Mouse (Mus musculus): ENCODE measurements around the gene Traf7. TPM values are rescaled to one million over a fixed set of nuclear protein-coding genes. Genes with fewer than 3 reads are reported as not detected.
A peak's percentile ranks its signal among the peaks of the same experiment; 100 is the strongest.

Traf7 gene
- total and polyA plus RNA-seq, 3 experiments: 121 to 261 TPM; not detected in 1

GRCm38 (mm10) chr17:24573811-24574210 is 46.1 kb upstream of the Traf7 start:
- no peaks in the 10 kb centered on the region for H3K9me3 ChIP-seq (replicated peaks; ENCODE audit: insufficient read depth, low read length)
- no peaks in the 10 kb centered on the region for H3K79me2 ChIP-seq (ENCODE audit: control insufficient read depth, insufficient read depth, low read length, poor library complexity)
- H3K27me3 ChIP-seq (ENCODE audit: control insufficient read depth in 1 of 2, insufficient read depth in 2 of 2, low read length in 2 of 2): no peaks in the 10 kb centered on the region
- H3K9ac ChIP-seq (ENCODE audit: control insufficient read depth, low read depth, low read length, poor library complexity, severe bottlenecking): no peak overlapping the region
- H3K4me1 ChIP-seq (ENCODE audit: control insufficient read depth in 1 of 2, insufficient read depth in 2 of 2, low read length in 2 of 2): no peaks in the 10 kb centered on the region
- TF ChIP-seq USF1 (IDR thresholded peaks at IDR 0.05; ENCODE audit: low read depth, low read length): no peak
- TF ChIP-seq BHLHE40 (IDR thresholded peaks at IDR 0.05; ENCODE audit: borderline replicate concordance, low read depth, low read length): no peak
- TF ChIP-seq JUND (IDR thresholded peaks at IDR 0.05; ENCODE audit: low read depth, low read length): no peak
- no peak for TF ChIP-seq RAD21 (IDR thresholded peaks at IDR 0.05; ENCODE audit: low read depth, low read length)
- no peak for TF ChIP-seq ZC3H11A (IDR thresholded peaks at IDR 0.05; ENCODE audit: low read depth, low read length)
- TF ChIP-seq ZNF384 (IDR thresholded peaks at IDR 0.05; ENCODE audit: low read depth, low read length): no peak
- no peak for TF ChIP-seq NRF1 (IDR thresholded peaks at IDR 0.05; ENCODE audit: insufficient read depth, low read depth, low read length, poor library complexity, severe bottlenecking)
- TF ChIP-seq EP300 (IDR thresholded peaks at IDR 0.05; ENCODE audit: low read depth in 1 of 2, low read length in 2 of 2): no peak
- no peak for TF ChIP-seq TAL1 (IDR thresholded peaks at IDR 0.05; ENCODE audit: low read length)
- no peak overlapping the region for H3K27ac ChIP-seq (ENCODE audit: control insufficient read depth, low read depth, low read length)
- no peak for DNase-seq (ENCODE audit: low read depth, low spot score)
- H3K4me3 ChIP-seq (ENCODE audit: control insufficient read depth in 1 of 2, insufficient read depth in 1 of 2, low read depth in 2 of 2, low read length in 2 of 2): no peak overlapping the region
- H3K36me3 ChIP-seq (ENCODE audit: control insufficient read depth in 1 of 2, insufficient read depth in 2 of 2, low read length in 2 of 2): no peaks in the 10 kb centered on the region; a peak in 1 of 4 replicates

GRCm38 (mm10) chr17:24572651-24573245 is 45.0 kb upstream of the Traf7 start:
- H3K4me1 ChIP-seq (ENCODE audit: control insufficient read depth in 1 of 2, insufficient read depth in 2 of 2, low read length in 2 of 2): peaks cover 0 to 2% of the 10 kb centered on the region in 2 experiments; a peak in 3 of 4 replicates
- no peak for DNase-seq (ENCODE audit: low read depth, low spot score)
- H3K4me3 ChIP-seq (ENCODE audit: control insufficient read depth in 1 of 2, insufficient read depth in 1 of 2, low read depth in 2 of 2, low read length in 2 of 2): no peak overlapping the region
- peaks cover 0 to 2% of the 10 kb centered on the region in 2 experiments; a peak in 2 of 4 replicates for H3K36me3 ChIP-seq (ENCODE audit: control insufficient read depth in 1 of 2, insufficient read depth in 2 of 2, low read length in 2 of 2)
- H3K9ac ChIP-seq (ENCODE audit: control insufficient read depth, low read depth, low read length, poor library complexity, severe bottlenecking): no peak overlapping the region
- no peak overlapping the region for H3K27ac ChIP-seq (ENCODE audit: control insufficient read depth, low read depth, low read length)
- no peaks in the 10 kb centered on the region for H3K79me2 ChIP-seq (ENCODE audit: control insufficient read depth, insufficient read depth, low read length, poor library complexity)
- H3K9me3 ChIP-seq (replicated peaks; ENCODE audit: insufficient read depth, low read length): no peaks in the 10 kb centered on the region
- TF ChIP-seq MAZ (IDR thresholded peaks at IDR 0.05; ENCODE audit: low read depth, low read length) (no peak), RCOR1 (IDR thresholded peaks at IDR 0.05; ENCODE audit: low read depth, low read length) (no peak), TCF12 (IDR thresholded peaks at IDR 0.05; ENCODE audit: low read depth, low read length) (no peak), ZKSCAN1 (IDR thresholded peaks at IDR 0.05; ENCODE audit: low read depth, low read length) (no peak), SMC3 (IDR thresholded peaks at IDR 0.05; ENCODE audit: low read depth, low read length) (no peak), GATA1 (IDR thresholded peaks at IDR 0.05; ENCODE audit: low read depth, low read length) (no peak), POLR2A (IDR thresholded peaks at IDR 0.05; ENCODE audit: control insufficient read depth in 1 of 2, insufficient read depth in 1 of 2, low read depth in 1 of 2, low read length in 2 of 2, poor library complexity in 1 of 2) (0 out of 4 replicates have a peak, but pooled peaks of 1 of the 2 experiments have one; percentile 21), USF1 (IDR thresholded peaks at IDR 0.05; ENCODE audit: low read depth, low read length) (no peak), CTCF (IDR thresholded peaks at IDR 0.05 in 2 of 3, conservative IDR thresholded peaks at IDR 0.05 in 1 of 3; ENCODE audit: control insufficient read depth in 1 of 3, insufficient read depth in 1 of 3, low read depth in 2 of 3, low read length in 3 of 3, poor library complexity in 1 of 3, severe bottlenecking in 1 of 3) (no peak)
- H3K27me3 ChIP-seq (ENCODE audit: control insufficient read depth in 1 of 2, insufficient read depth in 2 of 2, low read length in 2 of 2): no peaks in the 10 kb centered on the region
